Mouse (Mus musculus) midbrain, embryonic 16.5 days (tissue): ENCODE results near the gene AI837181. TPM values are rescaled to one million over a fixed set of nuclear protein-coding genes. Genes with fewer than 3 reads are reported as not detected.

Experiments used
- ATAC-seq: fragments of 200-750 bp; cut with Nextera tagmentation; 2 replicates; pipeline ENCODE4 v1.8.0; 2017; ENCODE audit warnings: moderate TSS enrichment
- H3K27ac ChIP-seq: fragments of 300-500 bp; sonication (generic); 2 replicates; pipeline ENCODE4 v1.5.1; 2014; ENCODE audit warnings: mild to moderate bottlenecking, low read length, mixed read lengths
- H3K27me3 ChIP-seq: fragments of 300-500 bp; sonication (generic); 2 replicates; pipeline ENCODE4 v1.6.1; 2014; ENCODE audit warnings: low read depth, low read length, mixed read lengths; ENCODE audit not compliant: control insufficient read depth, insufficient read depth
- H3K36me3 ChIP-seq: fragments of 300-500 bp; sonication (generic); 2 replicates; pipeline ENCODE4 v1.6.1; 2014; ENCODE audit warnings: mild to moderate bottlenecking, low read length, moderate library complexity, mixed read lengths; ENCODE audit not compliant: control insufficient read depth, insufficient read depth
- H3K4me1 ChIP-seq: fragments of 300-500 bp; sonication (generic); 2 replicates; pipeline ENCODE4 v1.6.1; 2014; ENCODE audit warnings: mild to moderate bottlenecking, low read length, mixed read lengths; ENCODE audit not compliant: control insufficient read depth, insufficient read depth
- H3K4me2 ChIP-seq: fragments of 300-500 bp; sonication (generic); 2 replicates; pipeline ENCODE4 v1.6.1; 2014; ENCODE audit warnings: mild to moderate bottlenecking, low read length, mixed read lengths
- H3K4me3 ChIP-seq: fragments of 300-500 bp; sonication (generic); 2 replicates; pipeline ENCODE4 v1.5.1; 2014; ENCODE audit warnings: low read depth, mild to moderate bottlenecking, low read length, moderate library complexity, mixed read lengths
- H3K9ac ChIP-seq: fragments of 300-500 bp; sonication (generic); 2 replicates; pipeline ENCODE4 v1.6.1; 2014; ENCODE audit warnings: low read depth, low read length, mixed read lengths
- H3K9me3 ChIP-seq: fragments of 300-500 bp; sonication (generic); replicated peaks from 2 replicates; pipeline ENCODE4 v1.6.1; 2014; ENCODE audit warnings: mild to moderate bottlenecking, low read length, mixed read lengths; ENCODE audit not compliant: control insufficient read depth, poor library complexity, severe bottlenecking
- WGBS: fragments of 180-500 bp; shearing (Covaris S2); extraction: QIAGEN DNeasy Blood & Tissue Kit; methylation state at CpG from one replicate; pipeline ENCODE4 v1.1.7; 2014; 5-methylcytosine and 5-hydroxymethylcytosine counted together
- polyA plus RNA-seq: library from polyadenylated mRNA; unstranded; fragments of >200 nt; fragmentation: Nextera tagmentation; extraction: Ambion mirVana; gene quantifications from 2 replicates; pipeline ENCODE4 v1.2.1, GENCODE M21; 2015

The AI837181 gene
- polyA plus RNA-seq, 1 experiment from 2014 or later, result 67.9 TPM

- Histone ChIP-seq H3K9me3 (no peaks in the 10 kb centered on the region), H3K27me3 (no peaks in the 10 kb centered on the region), H3K36me3 (no peaks in the 10 kb centered on the region), H3K27ac (peak within 1 kb of the TSS; percentile 98), H3K9ac (peak within 1 kb of the TSS; percentile 95), H3K4me3 (peak within 1 kb of the TSS; percentile 82), H3K4me1 (peaks cover 39% of the 10 kb centered on the region), H3K4me2 (peak within 1 kb of the TSS; percentile 98)
- ATAC-seq, result no peak; the same call in 1 of the 2 replicates
- WGBS, result 18% methylated on average over 14 of the region's 14 CpGs
Measured at GRCm38 (mm10) chr19:5457746-5458442, 33.0 kb downstream of the AI837181 start, which contains the start of gene Ccdc85b. Gene Ccdc85b, minus strand, starts transcription at chr19:5457894.

GRCm38 (mm10) chr19:5459019-5459418 lies 34.1 kb downstream of the AI837181 start:
- 67% methylated on average over 7 of the region's 7 CpGs for WGBS
- H3K4me1 ChIP-seq, result peaks cover 44% of the 10 kb centered on the region

GRCm38 (mm10) chr19:5459896-5460295 lies 35.0 kb downstream of the AI837181 start:
- H3K4me1 ChIP-seq, result peaks cover 45% of the 10 kb centered on the region

More at GRCm38 (mm10) chr19:5459019-5459418, 34.1 kb downstream of the AI837181 start:
- ATAC-seq, result no peak
- Histone ChIP-seq H3K9ac (no peak overlapping the region), H3K4me2 (no peak overlapping the region), H3K27me3 (no peaks in the 10 kb centered on the region), H3K9me3 (no peaks in the 10 kb centered on the region), H3K4me3 (no peak overlapping the region), H3K27ac (no peak overlapping the region), H3K36me3 (no peaks in the 10 kb centered on the region)

GRCm38 (mm10) chr19:5460465-5460911 lies 35.5 kb downstream of the AI837181 start, which contains the start of gene Fibp:
Gene Fibp, plus strand, starts transcription at chr19:5460615.
- peaks cover 11% of the 10 kb centered on the region for H3K36me3 ChIP-seq
- H3K4me1 ChIP-seq, result peaks cover 41% of the 10 kb centered on the region
- H3K9ac ChIP-seq, result peak within 1 kb of the TSS; percentile 87

More at GRCm38 (mm10) chr19:5459896-5460295, 35.0 kb downstream of the AI837181 start:
- H3K4me3 ChIP-seq, result peak overlapping the region; percentile 84
- H3K9ac ChIP-seq, result peak overlapping the region; percentile 87
- peak overlapping the region; percentile 86 for H3K27ac ChIP-seq
- no peaks in the 10 kb centered on the region for H3K27me3 ChIP-seq
- peak overlapping the region; percentile 98 for H3K4me2 ChIP-seq
- WGBS, result 28% methylated on average over 3 of the region's 3 CpGs
- no peaks in the 10 kb centered on the region for H3K9me3 ChIP-seq
- peaks cover 5% of the 10 kb centered on the region; the same call in 1 of the 2 replicates for H3K36me3 ChIP-seq
- ATAC-seq, result no peak

GRCm38 (mm10) chr19:5461411-5461810 lies 36.5 kb downstream of the AI837181 start:
- peak overlapping the region; percentile 98 for H3K4me2 ChIP-seq
- WGBS, result 88% methylated on average over 6 of the region's 6 CpGs
- ATAC-seq, result no peak
- no peaks in the 10 kb centered on the region for H3K27me3 ChIP-seq
- H3K36me3 ChIP-seq, result peaks cover 16% of the 10 kb centered on the region
- peak overlapping the region; percentile 84 for H3K4me3 ChIP-seq
- peaks cover 32% of the 10 kb centered on the region for H3K4me1 ChIP-seq
- H3K9me3 ChIP-seq, result no peaks in the 10 kb centered on the region
- H3K27ac ChIP-seq, result no peak overlapping the region
- peak overlapping the region; percentile 87 for H3K9ac ChIP-seq

More at GRCm38 (mm10) chr19:5460465-5460911, 35.5 kb downstream of the AI837181 start, which contains the start of gene Fibp:
- Histone ChIP-seq H3K4me3 (peak within 1 kb of the TSS; percentile 84), H3K9me3 (no peaks in the 10 kb centered on the region), H3K27me3 (no peaks in the 10 kb centered on the region), H3K27ac (peak within 1 kb of the TSS; percentile 86), H3K4me2 (peak within 1 kb of the TSS; percentile 98)
- peak; percentile 30 for ATAC-seq
- under 1% methylated on average over 32 of the region's 32 CpGs for WGBS

- Histone ChIP-seq H3K9me3 (no peaks in the 10 kb centered on the region), H3K4me2 (no peak overlapping the region), H3K27me3 (no peaks in the 10 kb centered on the region), H3K9ac (no peak overlapping the region), H3K36me3 (peaks cover 16% of the 10 kb centered on the region), H3K4me1 (peaks cover 25% of the 10 kb centered on the region), H3K27ac (no peak overlapping the region), H3K4me3 (no peak overlapping the region)
- WGBS, result 89% methylated on average over 9 of the region's 9 CpGs
- no peak for ATAC-seq
Measured at GRCm38 (mm10) chr19:5463212-5463611, 38.3 kb downstream of the AI837181 start.

- Histone ChIP-seq H3K4me2 (peak overlapping the region; percentile 49), H3K9me3 (no peaks in the 10 kb centered on the region), H3K4me1 (peaks cover 25% of the 10 kb centered on the region), H3K27ac (peak overlapping the region; percentile 39), H3K27me3 (no peaks in the 10 kb centered on the region), H3K36me3 (peaks cover 16% of the 10 kb centered on the region), H3K4me3 (peak overlapping the region; percentile 26), H3K9ac (peak overlapping the region; percentile 52)
- WGBS, result 34% methylated on average over 15 of the region's 15 CpGs
- peak; percentile 43 for ATAC-seq
Measured at GRCm38 (mm10) chr19:5463791-5464562, 39.0 kb downstream of the AI837181 start.

- Histone ChIP-seq H3K4me2 (no peak overlapping the region), H3K9me3 (no peaks in the 10 kb centered on the region), H3K4me3 (no peak overlapping the region), H3K9ac (no peak overlapping the region), H3K36me3 (peaks cover 16% of the 10 kb centered on the region), H3K27me3 (no peaks in the 10 kb centered on the region), H3K4me1 (peaks cover 21% of the 10 kb centered on the region), H3K27ac (no peak overlapping the region)
- no peak for ATAC-seq
- 95% methylated on average over 8 of the region's 8 CpGs for WGBS
Measured at GRCm38 (mm10) chr19:5465037-5465436, 40.1 kb downstream of the AI837181 start.
